13 mouse cellular contexts compared by ENCODE assay signal in genomic region chr17:86277999-86278526, GRCm38 (mm10).
DNase-seq lines count a peak whose midpoint lies in the region; ATAC-seq and TF ChIP-seq lines count a peak whose summit lies in the region.
"Had no signal": no experiment of that assay in that cellular context is flagged by ENCODE, and none has a peak within 500 bp of the region (broad histone marks: within the 10 kb centered on the region; RNA-seq: fewer than 3 reads in every experiment).

No protein-coding gene starts in this region.

- H3K9ac ChIP-seq in limb, embryonic 12.5 days (replicated peaks) = no peak overlapping the region
- H3K9ac ChIP-seq: liver, embryonic 14.5 days had no signal

- no peak for DNase-seq in layer of hippocampus, adult 2 months (ENCODE audit: low spot score in 2 of 2)
- no peak for DNase-seq in layer of hippocampus, adult 9-10 months (ENCODE audit: low spot score)
- no peak for DNase-seq in liver
- no peak for DNase-seq in spleen, adult 18-20 months
- DNase-seq in adrenal gland, adult 8-10 months = no peak
- DNase-seq: cerebellum, postnatal 25 days; kidney, postnatal 36 days had no signal

- ATAC-seq in limb, embryonic 12.5 days (ENCODE audit: insufficient number of reproducible peaks, insufficient read depth, low FRiP score, low TSS enrichment, low read depth) = no peak
- peak; percentile 82 for ATAC-seq in megakaryocyte progenitor cell, adult 5-6 weeks (replicated peaks; ENCODE audit: poor library complexity)

- no peaks in the 10 kb centered on the region for H3K36me3 ChIP-seq in limb, embryonic 12.5 days

- H3K9me3 ChIP-seq in limb, embryonic 12.5 days = no peaks in the 10 kb centered on the region

- no peak overlapping the region for H3K4me2 ChIP-seq in limb, embryonic 12.5 days
- H3K4me2 ChIP-seq: midbrain, embryonic 11.5 days had no signal

- H3K4me3 ChIP-seq in layer of hippocampus, adult 2 months = no peak overlapping the region
- H3K4me3 ChIP-seq in brown adipose tissue, adult 24 weeks (ENCODE audit: insufficient read depth, low read depth, low read length) = no peak overlapping the region
- H3K4me3 ChIP-seq in limb, embryonic 12.5 days (replicated peaks) = no peak overlapping the region
- H3K4me3 ChIP-seq: left cerebral cortex, adult 2 months had no signal

- peak overlapping the region; percentile 40 for H3K27ac ChIP-seq in layer of hippocampus, adult 2 months
- 0 out of 2 replicates have a peak overlapping the region, but pooled peaks have one; percentile 15 for H3K27ac ChIP-seq in brown adipose tissue, adult 24 weeks (replicated peaks; ENCODE audit: low read depth, low read length)
- peak overlapping the region; percentile 68; the same call in 1 of the 2 replicates for H3K27ac ChIP-seq in limb, embryonic 12.5 days
- H3K27ac ChIP-seq: left cerebral cortex, adult 2 months; liver, embryonic 14.5 days had no signal

- no peak for TF ChIP-seq CTCF in layer of hippocampus, adult 2 months (conservative IDR thresholded peaks at IDR 0.05)

- H3K27me3 ChIP-seq in limb, embryonic 12.5 days = no peaks in the 10 kb centered on the region

- 81% methylated on average over 5 of the region's 5 CpGs for WGBS in limb, embryonic 12.5 days

- H3K4me1 ChIP-seq in brown adipose tissue, adult 24 weeks (ENCODE audit: control insufficient read depth, insufficient read depth, insufficient read length, low read length) = peaks cover 52% of the 10 kb centered on the region
- H3K4me1 ChIP-seq in limb, embryonic 12.5 days (replicated peaks) = peaks cover 47% of the 10 kb centered on the region

Comparison
In these comparisons a context has a peak if more than half of its experiments do, and no peak if none do; other contexts are left out.
1. H3K27ac ChIP-seq: peak in every context shown above with its lines; median percentile 68 in limb, embryonic 12.5 days; 40 in layer of hippocampus, adult 2 months; 15 in brown adipose tissue, adult 24 weeks.